Mouse (Mus musculus) lung, postnatal 0 days (tissue): ENCODE measurements at regions not wholly inside any gene's neighbourhood (a gene's known extent, or its start where the extent isn't known, plus 50 kb on each side); places are given as distances from the start of the nearest gene placed in this dataset.

Source experiments
- ATAC-seq: fragments of 200-750 bp; cut with Nextera tagmentation; 2 replicates; pipeline ENCODE4 v1.8.0; 2017; ENCODE audit warnings: moderate library complexity
- DNase-seq: peaks from one replicate; pipeline ENCODE4 v3.0.0-alpha.2; 2016; ENCODE audit warnings: low spot score
- H3K27ac ChIP-seq: fragments of 300-500 bp; sonication (generic); 2 replicates; pipeline ENCODE4 v1.5.1; 2014; ENCODE audit warnings: antibody characterized with exemption, mild to moderate bottlenecking, low read length, mixed read lengths
- H3K27me3 ChIP-seq: fragments of 300-500 bp; sonication (generic); replicated peaks from 2 replicates; pipeline ENCODE4 v1.6.1; 2014; ENCODE audit warnings: low read length, mixed read lengths; ENCODE audit not compliant: insufficient read depth
- H3K36me3 ChIP-seq: fragments of 300-500 bp; sonication (generic); 2 replicates; pipeline ENCODE4 v1.6.1; 2014; ENCODE audit warnings: low read length, mixed read lengths; ENCODE audit not compliant: insufficient read depth
- H3K4me1 ChIP-seq: fragments of 300-500 bp; sonication (generic); 2 replicates; pipeline ENCODE4 v1.6.1; 2014; ENCODE audit warnings: antibody characterized with exemption, low read depth, low read length, mixed read lengths; ENCODE audit not compliant: insufficient read depth
- H3K4me2 ChIP-seq: fragments of 300-500 bp; sonication (generic); replicated peaks from 2 replicates; pipeline ENCODE4 v1.6.1; 2014; ENCODE audit warnings: low read depth, mild to moderate bottlenecking, low read length, moderate library complexity, mixed read lengths
- H3K4me3 ChIP-seq: fragments of 300-500 bp; sonication (generic); 2 replicates; pipeline ENCODE4 v1.5.1; 2014; ENCODE audit warnings: low read depth, low read length
- H3K9ac ChIP-seq: fragments of 300-500 bp; sonication (generic); replicated peaks from 2 replicates; pipeline ENCODE4 v1.6.1; 2014; ENCODE audit warnings: low read depth, mild to moderate bottlenecking
- H3K9me3 ChIP-seq: fragments of 300-500 bp; sonication (generic); 2 replicates; pipeline ENCODE4 v1.6.1; 2016; ENCODE audit warnings: low read length, mixed read lengths
- CTCF ChIP-seq: IDR thresholded peaks from 2 replicates; pipeline ENCODE4 v1.5.1; 2016; ENCODE audit warnings: antibody characterized with exemption, mild to moderate bottlenecking
- EP300 ChIP-seq: IDR thresholded peaks from 2 replicates; pipeline ENCODE4 v1.6.1; 2016; ENCODE audit warnings: antibody characterized with exemption, mild to moderate bottlenecking, control low read depth
- WGBS: fragments of 180-500 bp; shearing (Covaris S2); extraction: QIAGEN DNeasy Blood & Tissue Kit; methylation state at CpG from one replicate; pipeline ENCODE4 v1.1.7; 2014; 5-methylcytosine and 5-hydroxymethylcytosine counted together

- Histone ChIP-seq H3K27me3 (no peaks in the 10 kb centered on the region), H3K9ac (no peak overlapping the region), H3K9me3 (no peaks in the 10 kb centered on the region), H3K36me3 (no peaks in the 10 kb centered on the region), H3K27ac (no peak overlapping the region), H3K4me1 (no peaks in the 10 kb centered on the region), H3K4me3 (no peak overlapping the region), H3K4me2 (no peak overlapping the region)
- DNase-seq (peak; percentile 50), ATAC-seq (peak; percentile 43)
- TF ChIP-seq EP300 (no peak), CTCF (no peak)
- 53% methylated on average over 6 of the region's 6 CpGs for WGBS
Measured at GRCm38 (mm10) chr8:31762091-31762490, 1666.4 kb upstream of the 5930422O12Rik start.
